Mouse (Mus musculus) right cerebral cortex, postnatal 25 days (tissue): Measurements from ENCODE around the gene Spdye4b.
"Not testable (repeated sequence)": the region's sequence is repeated elsewhere in the genome, so short reads cannot be mapped to it uniquely, and the experiment has no call there.

Experiments used
- DNase-seq: peaks from one replicate; pipeline ENCODE4 v3.0.0; 2022

Gene Spdye4b

GRCm38 (mm10) chr5:143180255-143181076 is at the start of gene Spdye4b, which contains the start of gene Rbak:
TSS of gene Spdye4b (plus strand) at chr5:143181017.
TSS of gene Rbak (minus strand) at chr5:143180775.
- DNase-seq, result peak; percentile 95

- DNase-seq, result no peak
Measured at GRCm38 (mm10) chr5:143132935-143133514, 47.8 kb upstream of the Spdye4b start.

- not testable (repeated sequence) for DNase-seq
Measured at GRCm38 (mm10) chr5:143134216-143135010, 46.4 kb upstream of the Spdye4b start.

- no peak for DNase-seq
Measured at GRCm38 (mm10) chr5:143135042-143135441, 45.8 kb upstream of the Spdye4b start.

- DNase-seq, result no peak
Measured at GRCm38 (mm10) chr5:143137580-143137979, 43.2 kb upstream of the Spdye4b start.

GRCm38 (mm10) chr5:143147481-143147880 is 33.3 kb upstream of the Spdye4b start, which contains the start of gene Olfr718-ps1:
TSS of gene Olfr718-ps1 (minus strand) at chr5:143147581.
- no peak for DNase-seq

GRCm38 (mm10) chr5:143148661-143149060 is 32.2 kb upstream of the Spdye4b start:
- DNase-seq, result no peak

- no peak for DNase-seq
Measured at GRCm38 (mm10) chr5:143149536-143149935, 31.3 kb upstream of the Spdye4b start.

GRCm38 (mm10) chr5:143150044-143150443 is 30.8 kb upstream of the Spdye4b start:
- DNase-seq, result no peak

GRCm38 (mm10) chr5:143153756-143154155 is 27.1 kb upstream of the Spdye4b start:
- DNase-seq, result no peak

- DNase-seq, result no peak
Measured at GRCm38 (mm10) chr5:143155534-143155933, 25.3 kb upstream of the Spdye4b start.

GRCm38 (mm10) chr5:143165508-143166070 is 15.2 kb upstream of the Spdye4b start:
- DNase-seq, result no peak

GRCm38 (mm10) chr5:143175970-143176369 is 4.8 kb upstream of the Spdye4b start:
- no peak for DNase-seq

GRCm38 (mm10) chr5:143177541-143178200 is 3.1 kb upstream of the Spdye4b start:
- no peak for DNase-seq

- no peak for DNase-seq
Measured at GRCm38 (mm10) chr5:143179179-143179578, 1.6 kb upstream of the Spdye4b start.

- DNase-seq, result not testable (repeated sequence)
Measured at GRCm38 (mm10) chr5:143188014-143188413, 7.2 kb downstream of the Spdye4b start.

GRCm38 (mm10) chr5:143192806-143193205 is 12.0 kb downstream of the Spdye4b start:
- no peak for DNase-seq

GRCm38 (mm10) chr5:143194747-143195146 is 13.9 kb downstream of the Spdye4b start:
- not testable (repeated sequence) for DNase-seq

- DNase-seq, result no peak
Measured at GRCm38 (mm10) chr5:143195166-143195565, 14.3 kb downstream of the Spdye4b start.

- DNase-seq, result no peak
Measured at GRCm38 (mm10) chr5:143196506-143196905, 15.7 kb downstream of the Spdye4b start.

- no peak for DNase-seq
Measured at GRCm38 (mm10) chr5:143205015-143205414, 24.2 kb downstream of the Spdye4b start.

- DNase-seq, result no peak
Measured at GRCm38 (mm10) chr5:143213832-143214231, 33.0 kb downstream of the Spdye4b start.
